Comparison of ENCODE assay signal across 8 mouse cellular contexts in the genomic region with DNA sequence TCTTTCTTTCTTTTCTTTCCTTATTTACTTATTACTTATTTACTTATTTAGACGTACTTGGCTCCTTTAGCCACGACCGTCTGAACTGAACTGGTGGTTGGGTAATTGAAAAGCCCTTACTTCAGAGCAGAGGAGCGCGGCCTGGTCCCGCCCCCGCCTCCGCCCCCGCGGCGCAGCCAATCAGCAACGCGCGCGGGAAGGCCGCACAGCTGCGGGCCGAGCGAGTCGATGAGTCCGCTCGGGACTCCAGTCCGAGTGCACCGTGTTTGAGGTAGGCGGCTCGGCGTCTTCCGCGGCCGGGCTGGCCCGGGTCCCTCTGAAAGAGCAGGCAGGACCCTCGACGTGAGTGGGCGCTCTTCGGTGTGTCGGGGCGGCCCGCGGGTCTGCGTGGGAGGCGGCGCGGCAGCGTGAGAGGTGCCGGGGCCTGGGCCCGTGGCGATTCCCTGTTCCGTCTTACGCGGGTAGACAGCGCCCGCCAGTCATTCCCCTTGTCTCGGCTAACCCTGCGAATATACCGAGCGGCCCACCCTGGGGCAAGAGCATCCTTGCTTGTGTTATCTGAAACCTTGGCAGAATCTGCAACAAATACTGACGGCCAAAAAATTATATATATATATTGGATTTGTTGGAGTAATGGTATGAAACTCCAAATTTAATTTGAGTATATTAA. TPM values are rescaled to one million over a fixed set of nuclear protein-coding genes. Genes with fewer than 3 reads are reported as not detected.
DNase-seq lines count a peak whose midpoint lies in the region; ATAC-seq lines count a peak whose summit lies in the region.

A gene (plus strand): TSS at position 204 of the 670 bp plus-strand sequence.

- DNase-seq in adrenal gland, adult (ENCODE audit: inconsistent age in 2 of 2, low spot score in 1 of 2), result peak; percentile 96 to 98
- DNase-seq in embryo, embryonic 10.5 days (ENCODE audit: low spot score), result peak; percentile 94
- peak; percentile 96 for DNase-seq in gastrocnemius, postnatal 14 days
- peak; percentile 92 to 96 for DNase-seq in left cerebral cortex, postnatal 10 days (ENCODE audit: extremely low spot score in 1 of 2, low spot score in 2 of 2)
- peak; percentile 96 for DNase-seq in right cerebral cortex, postnatal 25 days
- DNase-seq in urinary bladder, postnatal 4 days (ENCODE audit: low spot score in 2 of 2), result peak; percentile 94 to 95

- peak; percentile 95 for ATAC-seq in inflammation-experienced regulatory T-cells, adult 6 months
- peak; percentile 86 for ATAC-seq in megakaryocyte-erythroid progenitor cell, adult 5-6 weeks (replicated peaks; ENCODE audit: low FRiP score, low TSS enrichment, poor library complexity, severe bottlenecking)

- intact Hi-C loops in gastrocnemius, postnatal 14 days (cut with DNase I; ENCODE audit: low total_unique reads), result no loop called here
- intact Hi-C loops in left cerebral cortex, postnatal 10 days (cut with DNase I), result no loop called here

RNA-seq across cellular contexts. Expression of the gene that starts here (rescaled TPM):
- 10 to 100 TPM; 30.6 to 32.1 TPM for total RNA-seq in gastrocnemius, postnatal 14 days (2021)
- 10 to 100 TPM; 73.8 to 83.8 (median 74.3) TPM for polyA plus RNA-seq in inflammation-experienced regulatory T-cells, adult 6 months (2017; shearing (Covaris generic))
- 10 to 100 TPM; 23.5 to 28.2 TPM for total RNA-seq in left cerebral cortex, postnatal 10 days (2021)
- total RNA-seq in megakaryocyte-erythroid progenitor cell, adult 5-6 weeks (2014; fragmentation: Nextera tagmentation), result 24.2 and 34.0 TPM in 2 replicates
- 82.8 and 91.3 TPM in 2 replicates for total RNA-seq in megakaryocyte-erythroid progenitor cell, adult 5-6 weeks (2017)

Comparison
In these comparisons a context has a peak if more than half of its experiments do, and no peak if none do; other contexts are left out.
1. Peak in every context shown above with its lines: DNase-seq and ATAC-seq.